Mouse (Mus musculus) myocyte (in vitro differentiated cells): ENCODE measurements around the gene Zscan2. TPM values are rescaled to one million over a fixed set of nuclear protein-coding genes. Genes with fewer than 3 reads are reported as not detected.

Experiments used
- H3K27me3 ChIP-seq: one replicate; pipeline ENCODE4 v1.6.1; 2011; ENCODE audit not compliant: control insufficient read depth, insufficient read depth, insufficient read length
- H3K36me3 ChIP-seq: one replicate; pipeline ENCODE4 v1.6.1; 2011; ENCODE audit not compliant: control insufficient read depth, insufficient read depth
- H3K4me2 ChIP-seq: one replicate; pipeline ENCODE4 v1.6.1; 2011; ENCODE audit warnings: low read depth, control low read depth
- H3K4me3 ChIP-seq: one replicate; pipeline ENCODE4 v1.5.1; 2011; ENCODE audit warnings: mild to moderate bottlenecking, control low read depth, moderate library complexity
- H3K79me2 ChIP-seq: one replicate; pipeline ENCODE4 v1.6.1; 2011; ENCODE audit not compliant: control insufficient read depth, insufficient read depth
- H3ac ChIP-seq: one replicate; pipeline ENCODE4 v1.6.1; 2011; ENCODE audit not compliant: control insufficient read depth, insufficient read length
- CEBPB ChIP-seq: IDR thresholded peaks from 2 replicates; pipeline ENCODE4 v1.6.1; 2011; ENCODE audit warnings: mild to moderate bottlenecking, moderate library complexity; ENCODE audit not compliant: poor library complexity, insufficient read depth, severe bottlenecking
- E2F4 ChIP-seq: IDR thresholded peaks from one replicate; pipeline ENCODE4 v1.6.1; 2011; ENCODE audit warnings: mild to moderate bottlenecking, control low read depth, moderate library complexity; ENCODE audit not compliant: insufficient read depth
- MAX ChIP-seq: IDR thresholded peaks from one replicate; pipeline ENCODE4 v1.6.1; 2011; ENCODE audit warnings: low read depth, mild to moderate bottlenecking, control low read depth
- MYOD1 ChIP-seq, 3 experiments: IDR thresholded peaks; one replicate each; pipeline ENCODE4 v1.6.1; 2011; ENCODE audit warnings: control low read depth in 2 of 3, low read depth in 2 of 3, mild to moderate bottlenecking in 2 of 3, moderate library complexity in 1 of 3; ENCODE audit not compliant: insufficient read length in 2 of 3, control insufficient read depth in 1 of 3
- MYOG ChIP-seq, 3 experiments: IDR thresholded peaks; one replicate each; pipeline ENCODE4 v1.6.1; 2011; ENCODE audit warnings: control low read depth in 2 of 3, low read depth in 2 of 3, mild to moderate bottlenecking in 2 of 3; ENCODE audit not compliant: insufficient read length in 2 of 3, control insufficient read depth in 1 of 3, insufficient read depth in 1 of 3
- POLR2A ChIP-seq: IDR thresholded peaks from one replicate; pipeline ENCODE4 v1.6.1; 2011; ENCODE audit warnings: low read depth, mild to moderate bottlenecking, control low read depth, moderate library complexity; ENCODE audit not compliant: insufficient read length
- POLR2AphosphoS2 ChIP-seq: IDR thresholded peaks from one replicate; pipeline ENCODE4 v1.6.1; 2011; ENCODE audit warnings: low read depth, control low read depth; ENCODE audit not compliant: insufficient read length
- REST ChIP-seq: IDR thresholded peaks from one replicate; pipeline ENCODE4 v1.6.1; 2011; ENCODE audit warnings: mild to moderate bottlenecking, control low read depth, moderate library complexity; ENCODE audit not compliant: insufficient read depth, insufficient read length
- SRF ChIP-seq: IDR thresholded peaks from one replicate; pipeline ENCODE4 v1.6.1; 2011; ENCODE audit warnings: low read depth; ENCODE audit not compliant: control insufficient read depth, insufficient read length
- TCF12 ChIP-seq: IDR thresholded peaks from one replicate; pipeline ENCODE4 v1.6.1; 2011; ENCODE audit warnings: mild to moderate bottlenecking, control low read depth; ENCODE audit not compliant: poor library complexity, insufficient read depth, severe bottlenecking
- TCF3 ChIP-seq: IDR thresholded peaks from one replicate; pipeline ENCODE4 v1.6.1; 2011; ENCODE audit warnings: low read depth, control low read depth; ENCODE audit not compliant: insufficient read length
- USF1 ChIP-seq: IDR thresholded peaks from one replicate; pipeline ENCODE4 v1.6.1; 2011; ENCODE audit warnings: low read depth, mild to moderate bottlenecking, control low read depth, moderate library complexity
- polyA plus RNA-seq: library from polyadenylated mRNA; unstranded; fragments of >200 nt; fragmentation: generic; extraction: Trizol; gene quantifications from one replicate; pipeline ENCODE4 v1.2.1, GENCODE M21; 2012; ENCODE audit warnings: missing spikeins

The Zscan2 gene
- polyA plus RNA-seq, 1 experiment, result 6.3 TPM

- TF ChIP-seq USF1 (no peak), SRF (no peak), REST (no peak), MYOG (IDR thresholded peaks at IDR 0.05; ENCODE audit: control insufficient read depth in 1 of 3, insufficient read depth in 1 of 3, insufficient read length in 2 of 3, low read depth in 2 of 3) (peak in 1 of 3 experiments; percentile 35), E2F4 (no peak), POLR2AphosphoS2 (peak; percentile 87), CEBPB (no peak), MYOD1 (IDR thresholded peaks at IDR 0.05; ENCODE audit: control insufficient read depth in 1 of 3, insufficient read length in 2 of 3, low read depth in 2 of 3) (no peak), MAX (no peak), POLR2A (peak; percentile 74), TCF3 (no peak)
Observed at GRCm38 (mm10) chr7:80900944-80901501, 40.3 kb downstream of the Zscan2 start, which contains the start of gene Wdr73. Gene Wdr73, minus strand, starts transcription at chr7:80901269.

DNA sequence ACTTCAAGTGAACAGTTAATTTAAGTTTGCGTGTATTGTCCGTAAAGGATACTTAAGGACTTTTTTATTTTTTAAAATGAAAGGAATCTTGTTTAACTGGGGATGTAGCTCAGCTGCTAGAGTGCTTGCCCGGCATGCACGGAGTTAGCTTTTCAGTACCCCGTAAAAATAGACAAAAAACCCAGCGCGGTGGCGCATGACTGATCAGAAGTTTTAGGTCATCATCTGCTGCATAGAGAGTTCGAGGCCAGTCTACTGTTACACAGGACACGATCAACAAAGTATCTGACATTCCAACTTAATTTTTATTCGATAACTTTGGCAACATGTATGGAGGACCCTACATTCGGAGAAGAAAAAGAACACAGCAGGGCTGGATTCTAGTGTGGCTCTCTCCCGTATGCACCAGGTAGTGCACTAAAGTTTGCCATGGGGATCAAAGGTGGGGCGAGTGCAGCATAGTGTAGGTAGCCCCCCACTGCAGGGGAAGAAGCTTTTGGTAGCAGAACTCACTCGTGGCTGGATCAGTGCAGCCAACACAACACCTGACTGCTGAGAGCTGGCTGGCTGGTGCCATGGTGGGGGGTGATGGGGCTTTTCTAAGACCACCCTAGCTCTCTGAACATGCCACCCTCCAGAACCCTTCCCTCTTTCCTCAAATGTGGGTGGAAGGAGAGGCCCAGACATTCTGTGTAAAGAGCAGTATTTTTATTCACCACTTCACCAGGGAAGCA lies 41.0 kb downstream of the Zscan2 start:
- Histone ChIP-seq H3ac (peak overlapping the region; percentile 62), H3K79me2 (no peaks in the 10 kb centered on the region), H3K36me3 (no peaks in the 10 kb centered on the region), H3K4me3 (peak overlapping the region; percentile 69), H3K4me2 (peak overlapping the region; percentile 93), H3K27me3 (no peaks in the 10 kb centered on the region)
- TF ChIP-seq MYOD1 (IDR thresholded peaks at IDR 0.05; ENCODE audit: control insufficient read depth in 1 of 3, insufficient read length in 2 of 3, low read depth in 2 of 3) (no peak), TCF12 (no peak), CEBPB (no peak), USF1 (no peak), POLR2A (no peak), E2F4 (no peak), TCF3 (no peak), POLR2AphosphoS2 (no peak), SRF (no peak), MYOG (IDR thresholded peaks at IDR 0.05; ENCODE audit: control insufficient read depth in 1 of 3, insufficient read depth in 1 of 3, insufficient read length in 2 of 3, low read depth in 2 of 3) (no peak), REST (no peak)

More at GRCm38 (mm10) chr7:80900944-80901501, 40.3 kb downstream of the Zscan2 start, which contains the start of gene Wdr73:
- no peaks in the 10 kb centered on the region for H3K36me3 ChIP-seq
- peak within 1 kb of the TSS; percentile 97 for H3K4me2 ChIP-seq
- H3K79me2 ChIP-seq, result no peaks in the 10 kb centered on the region
- H3K27me3 ChIP-seq, result no peaks in the 10 kb centered on the region
- peak within 1 kb of the TSS; percentile 69 for H3K4me3 ChIP-seq
- peak within 1 kb of the TSS; percentile 62 for H3ac ChIP-seq

GRCm38 (mm10) chr7:80903625-80904422 lies 43.1 kb downstream of the Zscan2 start:
- Histone ChIP-seq H3ac (no peak overlapping the region), H3K4me3 (no peak overlapping the region), H3K4me2 (no peak overlapping the region), H3K27me3 (no peaks in the 10 kb centered on the region), H3K36me3 (no peaks in the 10 kb centered on the region), H3K79me2 (no peaks in the 10 kb centered on the region)
- TF ChIP-seq REST, result no peak
- no peak for TF ChIP-seq MAX
- no peak for TF ChIP-seq TCF3
- no peak for TF ChIP-seq E2F4
- TF ChIP-seq POLR2AphosphoS2, result no peak
- no peak for TF ChIP-seq MYOG (IDR thresholded peaks at IDR 0.05; ENCODE audit: control insufficient read depth in 1 of 3, insufficient read depth in 1 of 3, insufficient read length in 2 of 3, low read depth in 2 of 3)
- no peak for TF ChIP-seq POLR2A
- TF ChIP-seq CEBPB, result no peak
- no peak for TF ChIP-seq MYOD1 (IDR thresholded peaks at IDR 0.05; ENCODE audit: control insufficient read depth in 1 of 3, insufficient read length in 2 of 3, low read depth in 2 of 3)
- no peak for TF ChIP-seq SRF
- TF ChIP-seq TCF12, result no peak
- TF ChIP-seq USF1, result no peak

- Histone ChIP-seq H3ac (no peak within 1 kb of the TSS), H3K4me3 (no peak within 1 kb of the TSS), H3K36me3 (no peaks in the 10 kb centered on the region), H3K4me2 (peak within 1 kb of the TSS; percentile 72), H3K27me3 (no peaks in the 10 kb centered on the region), H3K79me2 (no peaks in the 10 kb centered on the region)
- no peak for TF ChIP-seq SRF
- peak; percentile 33 for TF ChIP-seq POLR2AphosphoS2
Observed at GRCm38 (mm10) chr7:80904921-80905515, 44.3 kb downstream of the Zscan2 start, which contains the start of gene Nmb. Gene Nmb, minus strand, starts transcription at chr7:80905076.
